Mouse (Mus musculus) heart, embryonic 14.5 days (tissue): ENCODE measurements around the gene Ip6k2. TPM values are rescaled to one million over a fixed set of nuclear protein-coding genes. Genes with fewer than 3 reads are reported as not detected.
A peak's percentile ranks its signal among the peaks of the same experiment; 100 is the strongest.

Source experiments
- ATAC-seq: fragments of 200-750 bp; cut with Nextera tagmentation; 2 replicates; pipeline ENCODE4 v1.8.0; 2017; ENCODE audit warnings: low read depth, moderate TSS enrichment; ENCODE audit not compliant: insufficient number of reproducible peaks, insufficient read depth, low FRiP score
- H3K27ac ChIP-seq, 2 experiments: fragments of 200-500 bp in 1 of 2; fragments of 300-500 bp in 1 of 2; sonication (generic) in 1 of 2; replicated peaks in 1 of 2; 2 replicates each; pipeline ENCODE4 v1.5.1; 2012 to 2014; ENCODE audit warnings: low read depth in 2 of 2, low read length in 2 of 2, control low read depth in 1 of 2, mild to moderate bottlenecking in 1 of 2, mixed read lengths in 1 of 2; ENCODE audit not compliant: control insufficient read depth in 1 of 2, insufficient read depth in 1 of 2
- H3K27me3 ChIP-seq: fragments of 300-500 bp; sonication (generic); 2 replicates; pipeline ENCODE4 v1.6.1; 2014; ENCODE audit warnings: mild to moderate bottlenecking, low read length, control low read depth; ENCODE audit not compliant: control insufficient read depth, insufficient read depth
- H3K36me3 ChIP-seq: fragments of 300-500 bp; sonication (generic); 2 replicates; pipeline ENCODE4 v1.6.1; 2014; ENCODE audit warnings: mild to moderate bottlenecking, control low read depth, low read length, mixed read lengths; ENCODE audit not compliant: control insufficient read depth, insufficient read depth
- H3K4me1 ChIP-seq, 2 experiments: fragments of 200-500 bp in 1 of 2; fragments of 300-500 bp in 1 of 2; sonication (generic) in 1 of 2; 2 replicates each; pipeline ENCODE4 v1.6.1; 2012 to 2014; ENCODE audit warnings: low read length in 2 of 2, control low read depth in 1 of 2, mixed read lengths in 1 of 2; ENCODE audit not compliant: control insufficient read depth in 2 of 2, insufficient read depth in 2 of 2
- H3K4me2 ChIP-seq: fragments of 300-500 bp; sonication (generic); 2 replicates; pipeline ENCODE4 v1.6.1; 2014; ENCODE audit warnings: mild to moderate bottlenecking, low read length
- H3K4me3 ChIP-seq, 2 experiments: fragments of 200-500 bp in 1 of 2; fragments of 300-500 bp in 1 of 2; sonication (generic) in 1 of 2; 2 replicates each; pipeline ENCODE4 v1.5.1; 2012 to 2014; ENCODE audit warnings: low read length in 2 of 2, mild to moderate bottlenecking in 2 of 2, control low read depth in 1 of 2, low read depth in 1 of 2, moderate library complexity in 1 of 2; ENCODE audit not compliant: control insufficient read depth in 1 of 2, insufficient read depth in 1 of 2
- H3K9ac ChIP-seq: fragments of 300-500 bp; sonication (generic); 2 replicates; pipeline ENCODE4 v1.6.1; 2014; ENCODE audit warnings: mild to moderate bottlenecking, low read length
- H3K9me3 ChIP-seq: fragments of 300-500 bp; sonication (generic); 2 replicates; pipeline ENCODE4 v1.6.1; 2016; ENCODE audit warnings: low read length, control low read depth; ENCODE audit not compliant: control insufficient read depth
- WGBS: fragments of 180-500 bp; shearing (Covaris S2); extraction: QIAGEN DNeasy Blood & Tissue Kit; methylation state at CpG from one replicate; pipeline ENCODE4 v1.1.7; 2014; 5-methylcytosine and 5-hydroxymethylcytosine counted together
- polyA plus RNA-seq: library from polyadenylated mRNA; unstranded; fragments of >200 nt; fragmentation: Nextera tagmentation; extraction: Ambion mirVana; gene quantifications from 2 replicates; pipeline ENCODE4 v1.2.1, GENCODE M21; 2014

Ip6k2 gene
- polyA plus RNA-seq, 1 experiment from 2014 or later = 45.0 TPM

GRCm38 (mm10) chr9:108819495-108819894, 35.9 kb downstream of the Ip6k2 start:
- ATAC-seq = no peak

GRCm38 (mm10) chr9:108820077-108820476, 36.5 kb downstream of the Ip6k2 start:
- 50% methylated on average over 5 of the region's 5 CpGs for WGBS
- H3K9ac ChIP-seq = no peak overlapping the region
- ATAC-seq = no peak

More at GRCm38 (mm10) chr9:108819495-108819894, 35.9 kb downstream of the Ip6k2 start:
- no peaks in the 10 kb centered on the region for H3K9me3 ChIP-seq
- H3K27ac ChIP-seq = no peak overlapping the region
- H3K4me2 ChIP-seq = no peak overlapping the region
- no peak overlapping the region for H3K4me3 ChIP-seq
- peaks cover 23% of the 10 kb centered on the region for H3K27me3 ChIP-seq
- WGBS = 48% methylated on average over 3 of the region's 3 CpGs
- no peaks in the 10 kb centered on the region for H3K4me1 ChIP-seq
- peaks cover 40% of the 10 kb centered on the region for H3K36me3 ChIP-seq
- H3K9ac ChIP-seq = no peak overlapping the region

GRCm38 (mm10) chr9:108824144-108824685, 40.6 kb downstream of the Ip6k2 start:
- 5% methylated on average over 25 of the region's 25 CpGs for WGBS
- no peak overlapping the region for H3K4me3 ChIP-seq
- peaks cover 69% of the 10 kb centered on the region for H3K27me3 ChIP-seq
- H3K4me2 ChIP-seq = no peak overlapping the region
- no peaks in the 10 kb centered on the region for H3K36me3 ChIP-seq
- H3K4me1 ChIP-seq = peaks cover 5 to 9% of the 10 kb centered on the region in 2 experiments; a peak in 3 of 4 replicates
- no peaks in the 10 kb centered on the region for H3K9me3 ChIP-seq
- no peak overlapping the region for H3K27ac ChIP-seq
- ATAC-seq = no peak
- no peak overlapping the region for H3K9ac ChIP-seq

More at GRCm38 (mm10) chr9:108820077-108820476, 36.5 kb downstream of the Ip6k2 start:
- H3K4me3 ChIP-seq = no peak overlapping the region
- H3K4me2 ChIP-seq = no peak overlapping the region
- no peaks in the 10 kb centered on the region for H3K9me3 ChIP-seq
- peaks cover 34% of the 10 kb centered on the region for H3K36me3 ChIP-seq
- no peak overlapping the region for H3K27ac ChIP-seq
- no peaks in the 10 kb centered on the region for H3K4me1 ChIP-seq
- H3K27me3 ChIP-seq = peaks cover 29% of the 10 kb centered on the region

- peaks cover 76% of the 10 kb centered on the region for H3K27me3 ChIP-seq
- WGBS = under 1% methylated on average over 31 of the region's 31 CpGs
- no peak overlapping the region for H3K9ac ChIP-seq
- H3K4me2 ChIP-seq = no peak overlapping the region
- no peaks in the 10 kb centered on the region for H3K9me3 ChIP-seq
- ATAC-seq = no peak
- no peak overlapping the region for H3K27ac ChIP-seq
- H3K4me1 ChIP-seq = peaks cover 5 to 9% of the 10 kb centered on the region in 2 experiments; a peak in 3 of 4 replicates
- no peaks in the 10 kb centered on the region for H3K36me3 ChIP-seq
- no peak overlapping the region for H3K4me3 ChIP-seq
These were observed 41.3 kb downstream of the Ip6k2 start for GRCm38 (mm10) chr9:108824755-108825413.

GRCm38 (mm10) chr9:108825820-108826699, 42.5 kb downstream of the Ip6k2 start, which contains the start of gene Celsr3:
Gene Celsr3 (plus strand): TSS chr9:108826320.
- H3K4me2 ChIP-seq = peak within 1 kb of the TSS; percentile 76
- H3K36me3 ChIP-seq = no peaks in the 10 kb centered on the region
- peaks cover 86% of the 10 kb centered on the region for H3K27me3 ChIP-seq
- H3K9me3 ChIP-seq = no peaks in the 10 kb centered on the region
- H3K27ac ChIP-seq = no peak within 1 kb of the TSS
- ATAC-seq = no peak
- H3K4me1 ChIP-seq = peaks cover 5 to 9% of the 10 kb centered on the region in 2 experiments; a peak in 3 of 4 replicates
- no peak within 1 kb of the TSS for H3K9ac ChIP-seq
- 2% methylated on average over 48 of the region's 70 CpGs for WGBS
- peak within 1 kb of the TSS; percentile 42 to 45 for H3K4me3 ChIP-seq

GRCm38 (mm10) chr9:108826700-108827340, 43.2 kb downstream of the Ip6k2 start:
- Histone ChIP-seq H3K4me1 (peaks cover 8 to 12% of the 10 kb centered on the region in 2 experiments; a peak in 3 of 4 replicates), H3K27me3 (peaks cover 91% of the 10 kb centered on the region), H3K9ac (no peak overlapping the region), H3K4me2 (peak overlapping the region; percentile 76), H3K9me3 (no peaks in the 10 kb centered on the region), H3K27ac (no peak overlapping the region), H3K4me3 (peak overlapping the region; percentile 42 to 45), H3K36me3 (no peaks in the 10 kb centered on the region)
- 2% methylated on average over 39 of the region's 39 CpGs for WGBS
- ATAC-seq = peak; percentile 27; the same call in 1 of the 2 replicates

- Histone ChIP-seq H3K4me3 (peak overlapping the region; percentile 42 to 45; a peak in 3 of 4 replicates), H3K27me3 (peaks cover 91% of the 10 kb centered on the region), H3K9me3 (no peaks in the 10 kb centered on the region), H3K4me2 (peak overlapping the region; percentile 76), H3K4me1 (peaks cover 10 to 15% of the 10 kb centered on the region in 2 experiments; a peak in 3 of 4 replicates), H3K27ac (no peak overlapping the region), H3K9ac (no peak overlapping the region), H3K36me3 (no peaks in the 10 kb centered on the region)
- no peak for ATAC-seq
- 8% methylated on average over 34 of the region's 34 CpGs for WGBS
These were observed 43.9 kb downstream of the Ip6k2 start for GRCm38 (mm10) chr9:108827454-108827853.
